Mouse (Mus musculus): Measurements from ENCODE around the gene Rdh12. TPM values are rescaled to one million over a fixed set of nuclear protein-coding genes. Genes with fewer than 3 reads are reported as not detected.

The Rdh12 gene
- polyA plus RNA-seq, 1 experiment from 2014 or later, result 1.5 TPM

GRCm38 (mm10) chr12:79235485-79236080, 26.9 kb downstream of the Rdh12 start:
- H3K27ac ChIP-seq (ENCODE audit: low read depth, low read length), result no peak overlapping the region
- ATAC-seq (ENCODE audit: low FRiP score) (no peak), DNase-seq (ENCODE audit: low spot score) (no peak)
- H3K4me1 ChIP-seq (replicated peaks; ENCODE audit: control insufficient read depth, insufficient read depth, low read length), result no peaks in the 10 kb centered on the region
- H3K36me3 ChIP-seq (ENCODE audit: control insufficient read depth, insufficient read depth, low read length), result no peaks in the 10 kb centered on the region; the same call in 1 of the 2 replicates
- H3K4me3 ChIP-seq (ENCODE audit: low read depth, low read length), result no peak overlapping the region
- WGBS, result 63% methylated on average over 11 of the region's 11 CpGs
- H3K4me2 ChIP-seq (replicated peaks; ENCODE audit: low read depth, low read length), result no peak overlapping the region
- H3K9me3 ChIP-seq (ENCODE audit: control insufficient read depth, low read length), result no peaks in the 10 kb centered on the region
- no peaks in the 10 kb centered on the region for H3K27me3 ChIP-seq (ENCODE audit: control insufficient read depth, insufficient read depth, low read length)
- H3K9ac ChIP-seq (ENCODE audit: low read depth, low read length), result no peak overlapping the region

- Histone ChIP-seq H3K4me2 (replicated peaks; ENCODE audit: low read depth, low read length) (no peak overlapping the region), H3K27me3 (ENCODE audit: control insufficient read depth, insufficient read depth, low read length) (no peaks in the 10 kb centered on the region), H3K36me3 (ENCODE audit: control insufficient read depth, insufficient read depth, low read length) (peaks cover 7% of the 10 kb centered on the region; the same call in 1 of the 2 replicates), H3K9me3 (ENCODE audit: control insufficient read depth, low read length) (no peaks in the 10 kb centered on the region), H3K4me3 (ENCODE audit: low read depth, low read length) (no peak overlapping the region), H3K9ac (ENCODE audit: low read depth, low read length) (no peak overlapping the region), H3K4me1 (replicated peaks; ENCODE audit: control insufficient read depth, insufficient read depth, low read length) (no peaks in the 10 kb centered on the region), H3K27ac (ENCODE audit: low read depth, low read length) (no peak overlapping the region)
- 93% methylated on average over 2 of the region's 2 CpGs for WGBS
- DNase-seq (ENCODE audit: low spot score) (no peak), ATAC-seq (ENCODE audit: low FRiP score) (no peak)
These were observed 33.3 kb downstream of the Rdh12 start for GRCm38 (mm10) chr12:79241985-79242384.

- no peaks in the 10 kb centered on the region for H3K27me3 ChIP-seq (ENCODE audit: control insufficient read depth, insufficient read depth, low read length)
- no peak overlapping the region for H3K27ac ChIP-seq (ENCODE audit: low read depth, low read length)
- H3K9ac ChIP-seq (ENCODE audit: low read depth, low read length), result no peak overlapping the region
- no peaks in the 10 kb centered on the region for H3K9me3 ChIP-seq (ENCODE audit: control insufficient read depth, low read length)
- ATAC-seq (ENCODE audit: low FRiP score) (no peak), DNase-seq (ENCODE audit: low spot score) (no peak)
- H3K4me1 ChIP-seq (replicated peaks; ENCODE audit: control insufficient read depth, insufficient read depth, low read length), result no peaks in the 10 kb centered on the region
- peaks cover 7% of the 10 kb centered on the region; the same call in 1 of the 2 replicates for H3K36me3 ChIP-seq (ENCODE audit: control insufficient read depth, insufficient read depth, low read length)
- 92% methylated on average over 6 of the region's 6 CpGs for WGBS
- H3K4me3 ChIP-seq (ENCODE audit: low read depth, low read length), result no peak overlapping the region
- no peak overlapping the region for H3K4me2 ChIP-seq (replicated peaks; ENCODE audit: low read depth, low read length)
These were observed 34.2 kb downstream of the Rdh12 start for GRCm38 (mm10) chr12:79242921-79243320.

GRCm38 (mm10) chr12:79248110-79248509, 39.4 kb downstream of the Rdh12 start:
- no peak overlapping the region for H3K4me3 ChIP-seq (ENCODE audit: low read depth, low read length)
- no peaks in the 10 kb centered on the region for H3K27me3 ChIP-seq (ENCODE audit: control insufficient read depth, insufficient read depth, low read length)
- H3K4me2 ChIP-seq (replicated peaks; ENCODE audit: low read depth, low read length), result no peak overlapping the region
- no peak for DNase-seq (ENCODE audit: low spot score)
- no peaks in the 10 kb centered on the region for H3K9me3 ChIP-seq (ENCODE audit: control insufficient read depth, low read length)
- H3K27ac ChIP-seq (ENCODE audit: low read depth, low read length), result no peak overlapping the region
- H3K4me1 ChIP-seq (replicated peaks; ENCODE audit: control insufficient read depth, insufficient read depth, low read length), result no peaks in the 10 kb centered on the region
- WGBS, result 93% methylated on average over 3 of the region's 3 CpGs
- ATAC-seq (ENCODE audit: low FRiP score), result no peak
- H3K9ac ChIP-seq (ENCODE audit: low read depth, low read length), result no peak overlapping the region
- H3K36me3 ChIP-seq (ENCODE audit: control insufficient read depth, insufficient read depth, low read length), result peaks cover 12% of the 10 kb centered on the region; the same call in 1 of the 2 replicates

- ATAC-seq (ENCODE audit: low FRiP score) (no peak), DNase-seq (ENCODE audit: low spot score) (no peak)
- H3K27me3 ChIP-seq (ENCODE audit: control insufficient read depth, insufficient read depth, low read length), result no peaks in the 10 kb centered on the region
- 89% methylated on average over 9 of the region's 9 CpGs for WGBS
- H3K9me3 ChIP-seq (ENCODE audit: control insufficient read depth, low read length), result no peaks in the 10 kb centered on the region
- no peak overlapping the region for H3K4me3 ChIP-seq (ENCODE audit: low read depth, low read length)
- 0 out of 2 replicates have a peak, but pooled peaks cover 6% of the 10 kb centered on the region for H3K36me3 ChIP-seq (ENCODE audit: control insufficient read depth, insufficient read depth, low read length)
- H3K4me1 ChIP-seq (replicated peaks; ENCODE audit: control insufficient read depth, insufficient read depth, low read length), result no peaks in the 10 kb centered on the region
- H3K4me2 ChIP-seq (replicated peaks; ENCODE audit: low read depth, low read length), result no peak overlapping the region
- no peak overlapping the region for H3K27ac ChIP-seq (ENCODE audit: low read depth, low read length)
- H3K9ac ChIP-seq (ENCODE audit: low read depth, low read length), result no peak overlapping the region
These were observed 44.8 kb downstream of the Rdh12 start for GRCm38 (mm10) chr12:79253294-79254053.

- WGBS, result 94% methylated on average over 10 of the region's 10 CpGs
These were observed 46.3 kb downstream of the Rdh12 start for GRCm38 (mm10) chr12:79254975-79255374.

GRCm38 (mm10) chr12:79260154-79260553, 51.4 kb downstream of the Rdh12 start:
- ATAC-seq (ENCODE audit: low FRiP score) (no peak), DNase-seq (ENCODE audit: low spot score) (no peak)
- Histone ChIP-seq H3K9me3 (ENCODE audit: control insufficient read depth, low read length) (no peaks in the 10 kb centered on the region), H3K9ac (ENCODE audit: low read depth, low read length) (no peak overlapping the region), H3K27ac (ENCODE audit: low read depth, low read length) (no peak overlapping the region), H3K36me3 (ENCODE audit: control insufficient read depth, insufficient read depth, low read length) (0 out of 2 replicates have a peak, but pooled peaks cover 11% of the 10 kb centered on the region), H3K27me3 (ENCODE audit: control insufficient read depth, insufficient read depth, low read length) (no peaks in the 10 kb centered on the region), H3K4me3 (ENCODE audit: low read depth, low read length) (no peak overlapping the region), H3K4me1 (replicated peaks; ENCODE audit: control insufficient read depth, insufficient read depth, low read length) (no peaks in the 10 kb centered on the region), H3K4me2 (replicated peaks; ENCODE audit: low read depth, low read length) (no peak overlapping the region)
- 86% methylated on average over 2 of the region's 2 CpGs for WGBS

More at GRCm38 (mm10) chr12:79254975-79255374, 46.3 kb downstream of the Rdh12 start:
- Histone ChIP-seq H3K4me1 (replicated peaks; ENCODE audit: control insufficient read depth, insufficient read depth, low read length) (no peaks in the 10 kb centered on the region), H3K4me3 (ENCODE audit: low read depth, low read length) (no peak overlapping the region), H3K4me2 (replicated peaks; ENCODE audit: low read depth, low read length) (no peak overlapping the region), H3K9ac (ENCODE audit: low read depth, low read length) (no peak overlapping the region), H3K9me3 (ENCODE audit: control insufficient read depth, low read length) (no peaks in the 10 kb centered on the region), H3K36me3 (ENCODE audit: control insufficient read depth, insufficient read depth, low read length) (0 out of 2 replicates have a peak, but pooled peaks cover 4% of the 10 kb centered on the region), H3K27me3 (ENCODE audit: control insufficient read depth, insufficient read depth, low read length) (no peaks in the 10 kb centered on the region), H3K27ac (ENCODE audit: low read depth, low read length) (no peak overlapping the region)
- ATAC-seq (ENCODE audit: low FRiP score) (no peak), DNase-seq (ENCODE audit: low spot score) (no peak)

GRCm38 (mm10) chr12:79261035-79261434, 52.3 kb downstream of the Rdh12 start:
- peak; percentile 57 for DNase-seq (ENCODE audit: low spot score)
- ATAC-seq (ENCODE audit: low FRiP score), result no peak
- H3K4me2 ChIP-seq (replicated peaks; ENCODE audit: low read depth, low read length), result no peak overlapping the region
- H3K4me3 ChIP-seq (ENCODE audit: low read depth, low read length), result no peak overlapping the region
- H3K4me1 ChIP-seq (replicated peaks; ENCODE audit: control insufficient read depth, insufficient read depth, low read length), result no peaks in the 10 kb centered on the region
- H3K27ac ChIP-seq (ENCODE audit: low read depth, low read length), result no peak overlapping the region
- H3K36me3 ChIP-seq (ENCODE audit: control insufficient read depth, insufficient read depth, low read length), result peaks cover 12% of the 10 kb centered on the region; the same call in 1 of the 2 replicates
- no peaks in the 10 kb centered on the region for H3K27me3 ChIP-seq (ENCODE audit: control insufficient read depth, insufficient read depth, low read length)
- H3K9me3 ChIP-seq (ENCODE audit: control insufficient read depth, low read length), result no peaks in the 10 kb centered on the region
- WGBS, result 55% methylated on average over 5 of the region's 5 CpGs
- no peak overlapping the region for H3K9ac ChIP-seq (ENCODE audit: low read depth, low read length)
